Mouse (Mus musculus) cerebellum, adult 2 months (tissue): Measurements from ENCODE around the gene Shank3. TPM values are rescaled to one million over a fixed set of nuclear protein-coding genes. Genes with fewer than 3 reads are reported as not detected.
A peak's percentile ranks its signal among the peaks of the same experiment; 100 is the strongest.

Source experiments
- DNase-seq, 2 experiments: peaks; one replicate each; pipeline ENCODE4 v3.0.0; 2021
- H3K27ac ChIP-seq: fragments of 200-500 bp; 2 replicates; pipeline ENCODE4 v1.5.1; 2012; ENCODE audit warnings: low read length, control low read depth, inconsistent platforms; ENCODE audit not compliant: insufficient read depth
- H3K27me3 ChIP-seq: fragments of 200-500 bp; 2 replicates; pipeline ENCODE4 v1.6.1; 2012; ENCODE audit warnings: inconsistent platforms, mild to moderate bottlenecking, low read length, moderate library complexity; ENCODE audit not compliant: control insufficient read depth, insufficient read depth
- H3K4me1 ChIP-seq: fragments of 200-500 bp; 2 replicates; pipeline ENCODE4 v1.6.1; 2011; ENCODE audit warnings: low read length; ENCODE audit not compliant: control insufficient read depth, insufficient read depth
- H3K4me3 ChIP-seq: fragments of 200-500 bp; replicated peaks from 2 replicates; pipeline ENCODE3; 2011; ENCODE audit warnings: mild to moderate bottlenecking, low read depth, low read length, control low read depth; ENCODE audit not compliant: insufficient read depth
- CTCF ChIP-seq: fragments of 200-500 bp; IDR thresholded peaks from 2 replicates; pipeline ENCODE4 v1.5.1; 2011; ENCODE audit warnings: low read depth, mild to moderate bottlenecking, control low read depth, low read length, moderate library complexity, borderline replicate concordance; ENCODE audit not compliant: insufficient read depth
- POLR2A ChIP-seq: fragments of 200-500 bp; IDR thresholded peaks from 2 replicates; pipeline ENCODE4 v1.6.1; 2011; ENCODE audit warnings: low read length, control low read depth, borderline replicate concordance; ENCODE audit not compliant: insufficient read depth
- WGBS: fragments of 180-500 bp; shearing (Covaris S2); methylation state at CpG from one replicate; pipeline ENCODE4 v1.1.7; 2018; 5-methylcytosine and 5-hydroxymethylcytosine counted together
- polyA plus RNA-seq: library from polyadenylated mRNA; depleted of rRNA; stranded (reverse); fragments of >200 nt; gene quantifications from 2 replicates; pipeline ENCODE4 v1.2.3, GENCODE M21; 2012

Shank3 gene
- polyA plus RNA-seq, 1 experiment, result 84.7 TPM

- no peaks in the 10 kb centered on the region for H3K27me3 ChIP-seq
- no peak overlapping the region for H3K4me3 ChIP-seq
- TF ChIP-seq POLR2A, result no peak
- no peak for TF ChIP-seq CTCF
- peaks cover 33% of the 10 kb centered on the region for H3K4me1 ChIP-seq
- DNase-seq, result peak; percentile 63 to 64
- 0 out of 2 replicates have a peak overlapping the region, but pooled peaks have one; percentile 74 for H3K27ac ChIP-seq
- 18% methylated on average over 10 of the region's 10 CpGs for WGBS
Observed at GRCm38 (mm10) chr15:89460298-89460697, 39.1 kb upstream of the Shank3 start.

- Histone ChIP-seq H3K27ac (no peak overlapping the region), H3K4me1 (peaks cover 31% of the 10 kb centered on the region), H3K27me3 (no peaks in the 10 kb centered on the region), H3K4me3 (no peak overlapping the region)
- WGBS, result 65% methylated on average over 15 of the region's 15 CpGs
- peak in 1 of 2 experiments; percentile 34 for DNase-seq
- TF ChIP-seq CTCF, result no peak
- no peak for TF ChIP-seq POLR2A
Observed at GRCm38 (mm10) chr15:89461321-89461720, 38.1 kb upstream of the Shank3 start.

- WGBS, result 72% methylated on average over 7 of the region's 7 CpGs
- TF ChIP-seq CTCF (no peak), POLR2A (no peak)
Observed at GRCm38 (mm10) chr15:89462176-89462575, 37.2 kb upstream of the Shank3 start.

GRCm38 (mm10) chr15:89463334-89464235, 35.8 kb upstream of the Shank3 start:
- H3K4me1 ChIP-seq, result peaks cover 15% of the 10 kb centered on the region
- 55% methylated on average over 5 of the region's 5 CpGs for WGBS
- H3K4me3 ChIP-seq, result no peak overlapping the region
- H3K27ac ChIP-seq, result no peak overlapping the region
- no peak for DNase-seq
- H3K27me3 ChIP-seq, result no peaks in the 10 kb centered on the region
- TF ChIP-seq CTCF, result peak; percentile 22; the same call in 1 of the 2 replicates
- TF ChIP-seq POLR2A, result no peak

More at GRCm38 (mm10) chr15:89462176-89462575, 37.2 kb upstream of the Shank3 start:
- Histone ChIP-seq H3K4me1 (peaks cover 27% of the 10 kb centered on the region), H3K27me3 (no peaks in the 10 kb centered on the region), H3K27ac (no peak overlapping the region), H3K4me3 (no peak overlapping the region)
- no peak for DNase-seq

- H3K4me3 ChIP-seq, result no peak overlapping the region
- H3K4me1 ChIP-seq, result peaks cover 3% of the 10 kb centered on the region
- DNase-seq, result peak in 1 of 2 experiments; percentile 43
- WGBS, result 0% methylated on average over 1 of the region's 1 CpGs
- no peaks in the 10 kb centered on the region for H3K27me3 ChIP-seq
- H3K27ac ChIP-seq, result no peak overlapping the region
- TF ChIP-seq POLR2A (no peak), CTCF (no peak)
Observed at GRCm38 (mm10) chr15:89465052-89465451, 34.4 kb upstream of the Shank3 start.

GRCm38 (mm10) chr15:89468577-89468976, 30.8 kb upstream of the Shank3 start:
- TF ChIP-seq POLR2A, result no peak
- TF ChIP-seq CTCF, result peak; percentile 62; the same call in 1 of the 2 replicates
- DNase-seq, result peak; percentile 35 to 68
- no peak overlapping the region for H3K27ac ChIP-seq
- no peaks in the 10 kb centered on the region; the same call in 1 of the 2 replicates for H3K4me1 ChIP-seq
- H3K27me3 ChIP-seq, result no peaks in the 10 kb centered on the region
- 32% methylated on average over 2 of the region's 2 CpGs for WGBS
- no peak overlapping the region for H3K4me3 ChIP-seq

GRCm38 (mm10) chr15:89471476-89471875, 27.9 kb upstream of the Shank3 start:
- Histone ChIP-seq H3K4me1 (peaks cover 12% of the 10 kb centered on the region), H3K27me3 (no peaks in the 10 kb centered on the region), H3K27ac (no peak overlapping the region), H3K4me3 (no peak overlapping the region)
- DNase-seq, result no peak
- TF ChIP-seq POLR2A, result no peak
- TF ChIP-seq CTCF, result no peak
- WGBS, result 83% methylated on average over 4 of the region's 4 CpGs

- 69% methylated on average over 9 of the region's 9 CpGs for WGBS
- no peak for TF ChIP-seq CTCF
- TF ChIP-seq POLR2A, result no peak
- peak in 1 of 2 experiments; percentile 12 for DNase-seq
- Histone ChIP-seq H3K4me3 (no peak overlapping the region), H3K4me1 (peaks cover 12% of the 10 kb centered on the region), H3K27me3 (no peaks in the 10 kb centered on the region), H3K27ac (no peak overlapping the region)
Observed at GRCm38 (mm10) chr15:89473370-89473769, 26.1 kb upstream of the Shank3 start.
